10 mouse cellular contexts compared by ENCODE assay signal in genomic region chr7:44382541-44382940, GRCm38 (mm10). TPM values are rescaled to one million over a fixed set of nuclear protein-coding genes. Genes with fewer than 3 reads are reported as not detected.
DNase-seq lines count a peak whose midpoint lies in the region; ATAC-seq lines count a peak whose summit lies in the region.
"Had no signal": no experiment of that assay in that cellular context is flagged by ENCODE, and none has a peak within 500 bp of the region (broad histone marks: within the 10 kb centered on the region; RNA-seq: fewer than 3 reads in every experiment).

No protein-coding gene starts in this region.

- no peaks in the 10 kb centered on the region for H3K9me3 ChIP-seq in hindbrain, embryonic 12.5 days (replicated peaks)
- H3K9me3 ChIP-seq: heart, embryonic 15.5 days; limb, embryonic 13.5 days had no signal

- no peak overlapping the region for H3K4me2 ChIP-seq in hindbrain, embryonic 12.5 days (replicated peaks)
- H3K4me2 ChIP-seq: heart, embryonic 15.5 days; limb, embryonic 13.5 days had no signal

- intact Hi-C loops in left cerebral cortex, postnatal 25 days (cut with DNase I), result loop anchor here (10.0 kb wide), 1 partner anchor 262 kb away; no protein-coding TSS in a partner anchor

- WGBS in hindbrain, embryonic 12.5 days, result 69% methylated on average over 12 of the region's 12 CpGs

- H3K4me3 ChIP-seq in hindbrain, embryonic 12.5 days, result no peak overlapping the region
- H3K4me3 ChIP-seq: heart, embryonic 15.5 days; limb, embryonic 13.5 days had no signal

- no peak overlapping the region for H3K9ac ChIP-seq in hindbrain, embryonic 12.5 days
- H3K9ac ChIP-seq: heart, embryonic 15.5 days; limb, embryonic 13.5 days had no signal

- H3K36me3 ChIP-seq in hindbrain, embryonic 12.5 days, result no peaks in the 10 kb centered on the region
- H3K36me3 ChIP-seq: heart, embryonic 15.5 days; limb, embryonic 13.5 days had no signal

- DNase-seq in cerebellum, adult 9-10 months, result peak; percentile 58
- DNase-seq in cerebellum, adult 8-10 months, result no peak
- peak; percentile 84 to 95 for DNase-seq in left cerebral cortex, postnatal 25 days (ENCODE audit: low spot score in 2 of 2)
- DNase-seq in right cerebral cortex, postnatal 4 days, result peak; percentile 68
- no peak for DNase-seq in kidney, postnatal 10 days
- no peak for DNase-seq in lung, adult 18-20 months

- peaks cover 17% of the 10 kb centered on the region for H3K27me3 ChIP-seq in hindbrain, embryonic 12.5 days

- H3K4me1 ChIP-seq in hindbrain, embryonic 12.5 days, result peaks cover 11% of the 10 kb centered on the region; the same call in 1 of the 2 replicates
- H3K4me1 ChIP-seq: limb, embryonic 13.5 days had no signal

- peak overlapping the region; percentile 64; the same call in 1 of the 2 replicates for H3K27ac ChIP-seq in hindbrain, embryonic 12.5 days
- H3K27ac ChIP-seq: heart, embryonic 15.5 days; limb, embryonic 13.5 days had no signal

- ATAC-seq in hindbrain, embryonic 12.5 days (ENCODE audit: low FRiP score), result peak; percentile 15; the same call in 1 of the 2 replicates
- ATAC-seq in monocyte, adult 5-6 weeks (replicated peaks; ENCODE audit: insufficient number of reproducible peaks, low FRiP score, low TSS enrichment, poor library complexity, severe bottlenecking), result no peak

RNA-seq across cellular contexts. Expression of gene Syt3, which starts 1.4 kb away (rescaled TPM):
- 6.8 and 7.5 TPM in 2 replicates for polyA plus RNA-seq in hindbrain, embryonic 12.5 days (2016; fragmentation: Nextera tagmentation; extraction: Ambion mirVana)
- 10 to 100 TPM; 60.0 to 65.0 TPM for total RNA-seq in left cerebral cortex, postnatal 25 days (2021)
- total RNA-seq in monocyte, adult 5-6 weeks (2017), result not detected in 3 replicates

RNA-seq across cellular contexts. Expression of gene 1700008O03Rik, which starts 3.1 kb away (rescaled TPM):
- polyA plus RNA-seq in hindbrain, embryonic 12.5 days (2016; fragmentation: Nextera tagmentation; extraction: Ambion mirVana), result 1.1 and 1.9 TPM in 2 replicates
- 1 to 10 TPM; 1.9 to 2.2 TPM for total RNA-seq in left cerebral cortex, postnatal 25 days (2021)
- total RNA-seq in monocyte, adult 5-6 weeks (2017), result 3.5 TPM in 1 of 3 replicates, not detected in the others

RNA-seq across cellular contexts. Expression of gene Lrrc4b, which starts 46.3 kb away (rescaled TPM):
- polyA plus RNA-seq in hindbrain, embryonic 12.5 days (2016; fragmentation: Nextera tagmentation; extraction: Ambion mirVana), result 12.6 and 12.7 TPM in 2 replicates
- 100 to 1,000 TPM; 268 to 278 TPM for total RNA-seq in left cerebral cortex, postnatal 25 days (2021)
- total RNA-seq in monocyte, adult 5-6 weeks (2017), result not detected in 3 replicates

Comparison
In these comparisons a context has a peak if more than half of its experiments do, and no peak if none do; other contexts are left out.
1. DNase-seq: peak in cerebellum, adult 9-10 months (single experiment), left cerebral cortex, postnatal 25 days (2 of 2) and right cerebral cortex, postnatal 4 days (single experiment); none in cerebellum, adult 8-10 months (single experiment), kidney, postnatal 10 days (single experiment) and lung, adult 18-20 months (0 of 2).
2. RNA of gene Syt3, which starts 1.4 kb away (total RNA-seq): 60.0 to 65.0 TPM in left cerebral cortex, postnatal 25 days; not detected in monocyte, adult 5-6 weeks; every median in the first group is over 10 times any median in the second.
3. RNA of gene Lrrc4b, which starts 46.3 kb away (total RNA-seq): 268 to 278 TPM in left cerebral cortex, postnatal 25 days; not detected in monocyte, adult 5-6 weeks; every median in the first group is over 100 times any median in the second.